ENCODE assay signal across 8 mouse cellular contexts in the genomic region with DNA sequence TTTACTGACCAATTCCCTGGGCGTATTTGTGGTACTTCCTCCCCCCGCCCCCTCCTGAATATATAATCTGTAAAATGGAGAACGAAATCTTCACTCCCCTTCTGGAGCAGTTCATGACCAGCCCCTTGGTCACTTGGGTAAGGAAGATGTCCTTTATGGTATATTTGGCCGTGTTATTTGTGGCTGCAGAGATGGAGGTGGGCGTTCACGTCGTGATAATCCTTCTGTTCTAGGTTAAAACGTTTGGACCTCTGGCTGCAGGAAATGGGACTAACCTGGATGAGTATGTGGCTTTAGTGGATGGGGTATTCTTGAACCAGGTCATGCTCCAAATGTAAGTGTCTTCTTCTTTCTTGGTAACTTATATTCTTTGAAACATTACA. TPM values are rescaled to one million over a fixed set of nuclear protein-coding genes. Genes with fewer than 3 reads are reported as not detected.
DNase-seq lines count a peak whose midpoint lies in the region; ATAC-seq and TF ChIP-seq lines count a peak whose summit lies in the region.

No protein-coding gene starts in this region.

- peaks cover 47% of the 10 kb centered on the region for H3K79me2 ChIP-seq in macrophage (ENCODE audit: inconsistent target)

- no peak for DNase-seq in lung, adult 2 months
- no peak for DNase-seq in lung, postnatal 4 days
- DNase-seq in heart, postnatal 4 days: peak; percentile 6
- no peak for DNase-seq in urinary bladder, postnatal 25 days (ENCODE audit: low spot score)
- no peak for DNase-seq in adrenal gland, postnatal 4 days (ENCODE audit: low spot score in 2 of 2)

- no peaks in the 10 kb centered on the region; the same call in none of the 2 replicates for H3K4me1 ChIP-seq in lung, adult 2 months (ENCODE audit: control insufficient read depth, insufficient read depth, low read length)
- H3K4me1 ChIP-seq in brown adipose tissue, adult 24 weeks (ENCODE audit: control insufficient read depth, insufficient read depth, insufficient read length, low read length): peaks cover 2% of the 10 kb centered on the region; the same call in 1 of the 2 replicates

- no peak for TF ChIP-seq CTCF in lung, adult 2 months (IDR thresholded peaks at IDR 0.05; ENCODE audit: insufficient read depth, low read length)

- 0% methylated on average over 8 of the region's 8 CpGs for WGBS in lung, adult 2 months
- WGBS in macrophage (ENCODE audit: missing documents): 0% methylated on average over 8 of the region's 8 CpGs

- ATAC-seq in activated CD4-positive, CD25-positive, alpha-beta regulatory T cell, adult 4 months: no peak

- peak overlapping the region; percentile 73 for H3K4me3 ChIP-seq in lung, adult 2 months (replicated peaks; ENCODE audit: extremely low read depth, low read depth, low read length)
- H3K4me3 ChIP-seq in brown adipose tissue, adult 24 weeks (ENCODE audit: insufficient read depth, low read depth, low read length): peak overlapping the region; percentile 96
- H3K4me3 ChIP-seq in macrophage (ENCODE audit: inconsistent target): peak overlapping the region; percentile 74

- H3K36me3 ChIP-seq in macrophage (ENCODE audit: inconsistent target): no peaks in the 10 kb centered on the region

- no peak for TF ChIP-seq POLR2A in lung, adult 2 months (IDR thresholded peaks at IDR 0.05; ENCODE audit: borderline replicate concordance, extremely low read depth, low read depth, low read length)

- H3K27ac ChIP-seq in brown adipose tissue, adult 24 weeks (replicated peaks; ENCODE audit: low read depth, low read length): no peak overlapping the region
- H3K27ac ChIP-seq in macrophage: peak overlapping the region; percentile 45

RNA-seq across cellular contexts. Expression of gene Ccdc88a, which starts 0.8 kb away (rescaled TPM):
- 2.0 and 2.3 TPM in 2 replicates for polyA plus RNA-seq in lung, adult 2 months (2012; rRNA removed)
- 5.3 and 6.8 TPM in 2 replicates for polyA plus RNA-seq in brown adipose tissue, adult 24 weeks (2012; ENCODE audit: insufficient read depth, insufficient read length, missing spikeins)
- 10 to 100 TPM; 28.9 to 29.5 TPM for total RNA-seq in heart, postnatal 4 days (2021)
- total RNA-seq in macrophage (2018; cell fraction: chromatin; rRNA removed): 100 to 1,000 TPM in 24 of 26 experiments, 10 to 100 TPM in 2; 86.2 to 300 (median 140) TPM
- total RNA-seq in macrophage (2018; cell fraction: cytosol; rRNA removed): 10 to 100 TPM; 15.2 to 33.7 (median 22.5) TPM
- 100 to 1,000 TPM in 4 of 26 experiments, 10 to 100 TPM in 22; 53.3 to 144 (median 76.4) TPM for total RNA-seq in macrophage (2018; cell fraction: nucleus; rRNA removed)
- 9.5 to 16.3 TPM (median 12.5 TPM) in 3 replicates for polyA plus RNA-seq in macrophage (2018)
- 10 to 100 TPM; 26.4 to 26.9 TPM for total RNA-seq in adrenal gland, postnatal 4 days (2021)
- polyA plus RNA-seq in activated CD4-positive, CD25-positive, alpha-beta regulatory T cell, adult 4 months (2017; shearing (Covaris generic)): under 1 TPM; 0.51 to 0.63 TPM
